Mouse (Mus musculus) midbrain, embryonic 15.5 days (tissue): ENCODE data around the gene Trappc5. TPM values are rescaled to one million over a fixed set of nuclear protein-coding genes. Genes with fewer than 3 reads are reported as not detected.

Experiments
- ATAC-seq: fragments of 200-750 bp; cut with Nextera tagmentation; replicated peaks from 2 replicates; pipeline ENCODE4 v1.8.0; 2017; ENCODE audit warnings: moderate TSS enrichment
- H3K27ac ChIP-seq: fragments of 300-500 bp; sonication (generic); 2 replicates; pipeline ENCODE4 v1.5.1; 2015; ENCODE audit warnings: mild to moderate bottlenecking, inconsistent platforms
- H3K27me3 ChIP-seq: fragments of 300-500 bp; sonication (generic); replicated peaks from 2 replicates; pipeline ENCODE4 v1.6.1; 2015; ENCODE audit warnings: inconsistent platforms
- H3K36me3 ChIP-seq: fragments of 300-500 bp; sonication (generic); replicated peaks from 2 replicates; pipeline ENCODE4 v1.6.1; 2015; ENCODE audit warnings: inconsistent platforms
- H3K4me1 ChIP-seq: fragments of 300-500 bp; sonication (generic); 2 replicates; pipeline ENCODE4 v1.6.1; 2015; ENCODE audit warnings: inconsistent platforms
- H3K4me2 ChIP-seq: fragments of 300-500 bp; sonication (generic); 2 replicates; pipeline ENCODE4 v1.6.1; 2015; ENCODE audit warnings: inconsistent platforms, mild to moderate bottlenecking, moderate library complexity
- H3K4me3 ChIP-seq: fragments of 300-500 bp; sonication (generic); 2 replicates; pipeline ENCODE4 v1.5.1; 2015; ENCODE audit warnings: mild to moderate bottlenecking, inconsistent platforms
- H3K9ac ChIP-seq: fragments of 300-500 bp; sonication (generic); 2 replicates; pipeline ENCODE4 v1.6.1; 2015; ENCODE audit warnings: mild to moderate bottlenecking, inconsistent platforms
- H3K9me3 ChIP-seq: fragments of 300-500 bp; sonication (generic); 2 replicates; pipeline ENCODE4 v1.6.1; 2016; ENCODE audit warnings: inconsistent platforms
- WGBS: fragments of 180-500 bp; shearing (Covaris S2); methylation state at CpG from one replicate; pipeline ENCODE4 v1.1.7; 2015; ENCODE audit warnings: mixed read lengths; 5-methylcytosine and 5-hydroxymethylcytosine counted together
- polyA plus RNA-seq: library from polyadenylated mRNA; unstranded; fragments of >200 nt; fragmentation: Nextera tagmentation; extraction: Ambion mirVana; gene quantifications from 2 replicates; pipeline ENCODE4 v1.2.1, GENCODE M21; 2015

The Trappc5 gene
- polyA plus RNA-seq, 1 experiment from 2014 or later = 68.4 TPM

- Histone ChIP-seq H3K4me1 (peaks cover 9% of the 10 kb centered on the region), H3K36me3 (no peaks in the 10 kb centered on the region), H3K4me3 (no peak overlapping the region), H3K27me3 (no peaks in the 10 kb centered on the region), H3K4me2 (no peak overlapping the region), H3K27ac (no peak overlapping the region), H3K9ac (no peak overlapping the region), H3K9me3 (no peaks in the 10 kb centered on the region)
- no peak for ATAC-seq
- 75% methylated on average over 11 of the region's 11 CpGs for WGBS
Measured at GRCm38 (mm10) chr8:3654726-3655508, 21.2 kb upstream of the Trappc5 start.

- Histone ChIP-seq H3K36me3 (no peaks in the 10 kb centered on the region), H3K27me3 (no peaks in the 10 kb centered on the region), H3K9ac (no peak within 1 kb of the TSS), H3K4me3 (no peak within 1 kb of the TSS), H3K27ac (no peak within 1 kb of the TSS), H3K9me3 (no peaks in the 10 kb centered on the region), H3K4me2 (no peak within 1 kb of the TSS), H3K4me1 (peaks cover 9% of the 10 kb centered on the region)
- WGBS = 72% methylated on average over 3 of the region's 3 CpGs
- no peak for ATAC-seq
Measured at GRCm38 (mm10) chr8:3655526-3655925, 20.6 kb upstream of the Trappc5 start, which contains the start of gene Retn. Retn (plus strand) TSS chr8:3655770.

GRCm38 (mm10) chr8:3656725-3657381, 19.2 kb upstream of the Trappc5 start:
- H3K27me3 ChIP-seq = no peaks in the 10 kb centered on the region
- peak overlapping the region; percentile 16; the same call in 1 of the 2 replicates for H3K4me2 ChIP-seq
- no peak overlapping the region for H3K9ac ChIP-seq
- 0 out of 2 replicates have a peak overlapping the region, but pooled peaks have one; percentile 9 for H3K4me3 ChIP-seq
- H3K9me3 ChIP-seq = no peaks in the 10 kb centered on the region
- ATAC-seq = peak; percentile 77
- H3K4me1 ChIP-seq = peaks cover 9% of the 10 kb centered on the region
- 20% methylated on average over 7 of the region's 7 CpGs for WGBS
- H3K27ac ChIP-seq = no peak overlapping the region
- no peaks in the 10 kb centered on the region for H3K36me3 ChIP-seq

- peaks cover 9% of the 10 kb centered on the region for H3K4me1 ChIP-seq
- no peaks in the 10 kb centered on the region for H3K36me3 ChIP-seq
- no peaks in the 10 kb centered on the region for H3K27me3 ChIP-seq
- H3K9ac ChIP-seq = no peak overlapping the region
- no peak overlapping the region for H3K27ac ChIP-seq
- no peak overlapping the region for H3K4me3 ChIP-seq
- no peak overlapping the region for H3K4me2 ChIP-seq
- no peaks in the 10 kb centered on the region for H3K9me3 ChIP-seq
- ATAC-seq = no peak
- 86% methylated on average over 8 of the region's 8 CpGs for WGBS
Measured at GRCm38 (mm10) chr8:3660889-3661288, 15.2 kb upstream of the Trappc5 start.

- 63% methylated on average over 5 of the region's 5 CpGs for WGBS
Measured at GRCm38 (mm10) chr8:3664405-3664804, 11.7 kb upstream of the Trappc5 start.

GRCm38 (mm10) chr8:3665507-3665906, 10.6 kb upstream of the Trappc5 start, which contains the start of gene Mcemp1:
Mcemp1 (plus strand) TSS chr8:3665754.
- Histone ChIP-seq H3K27ac (no peak within 1 kb of the TSS), H3K4me3 (no peak within 1 kb of the TSS), H3K9me3 (no peaks in the 10 kb centered on the region), H3K9ac (no peak within 1 kb of the TSS), H3K4me1 (no peaks in the 10 kb centered on the region), H3K36me3 (no peaks in the 10 kb centered on the region), H3K27me3 (no peaks in the 10 kb centered on the region), H3K4me2 (no peak within 1 kb of the TSS)
- ATAC-seq = no peak
- 74% methylated on average over 6 of the region's 6 CpGs for WGBS

More at GRCm38 (mm10) chr8:3664405-3664804, 11.7 kb upstream of the Trappc5 start:
- no peaks in the 10 kb centered on the region for H3K9me3 ChIP-seq
- no peak overlapping the region for H3K27ac ChIP-seq
- H3K4me3 ChIP-seq = no peak overlapping the region
- no peak overlapping the region for H3K4me2 ChIP-seq
- no peaks in the 10 kb centered on the region for H3K4me1 ChIP-seq
- no peak overlapping the region for H3K9ac ChIP-seq
- H3K36me3 ChIP-seq = no peaks in the 10 kb centered on the region
- no peak for ATAC-seq
- no peaks in the 10 kb centered on the region for H3K27me3 ChIP-seq

GRCm38 (mm10) chr8:3670388-3670787, 5.7 kb upstream of the Trappc5 start:
- ATAC-seq = no peak
- no peaks in the 10 kb centered on the region for H3K27me3 ChIP-seq
- H3K9me3 ChIP-seq = no peaks in the 10 kb centered on the region

GRCm38 (mm10) chr8:3671980-3672491, 4.1 kb upstream of the Trappc5 start, which contains the start of gene Fcor:
Fcor (minus strand) TSS chr8:3672362.
- Histone ChIP-seq H3K9me3 (no peaks in the 10 kb centered on the region), H3K27ac (peak within 1 kb of the TSS; percentile 75), H3K9ac (peak within 1 kb of the TSS; percentile 42), H3K4me2 (peak within 1 kb of the TSS; percentile 56), H3K4me3 (peak within 1 kb of the TSS; percentile 53), H3K4me1 (peaks cover 12% of the 10 kb centered on the region; the same call in 1 of the 2 replicates), H3K36me3 (no peaks in the 10 kb centered on the region), H3K27me3 (no peaks in the 10 kb centered on the region)
- under 1% methylated on average over 23 of the region's 23 CpGs for WGBS
- ATAC-seq = peak; percentile 89

More at GRCm38 (mm10) chr8:3670388-3670787, 5.7 kb upstream of the Trappc5 start:
- 83% methylated on average over 2 of the region's 2 CpGs for WGBS
- H3K4me2 ChIP-seq = no peak overlapping the region
- H3K4me3 ChIP-seq = no peak overlapping the region
- H3K9ac ChIP-seq = no peak overlapping the region
- no peaks in the 10 kb centered on the region for H3K36me3 ChIP-seq
- H3K4me1 ChIP-seq = 0 out of 2 replicates have a peak, but pooled peaks cover 7% of the 10 kb centered on the region
- no peak overlapping the region for H3K27ac ChIP-seq

- Histone ChIP-seq H3K36me3 (peaks cover 8% of the 10 kb centered on the region; the same call in 1 of the 2 replicates), H3K4me2 (no peak overlapping the region), H3K4me1 (peaks cover 27% of the 10 kb centered on the region), H3K9ac (no peak overlapping the region), H3K9me3 (no peaks in the 10 kb centered on the region), H3K27ac (no peak overlapping the region), H3K27me3 (no peaks in the 10 kb centered on the region), H3K4me3 (no peak overlapping the region)
- WGBS = 54% methylated on average over 3 of the region's 3 CpGs
- no peak for ATAC-seq
Measured at GRCm38 (mm10) chr8:3674671-3675070, 1.4 kb upstream of the Trappc5 start.

- H3K4me1 ChIP-seq = peaks cover 19% of the 10 kb centered on the region
- H3K36me3 ChIP-seq = peaks cover 16% of the 10 kb centered on the region; the same call in 1 of the 2 replicates
- H3K4me3 ChIP-seq = peak overlapping the region; percentile 94
- H3K4me2 ChIP-seq = peak overlapping the region; percentile 67
- H3K9ac ChIP-seq = peak overlapping the region; percentile 93
- no peaks in the 10 kb centered on the region for H3K9me3 ChIP-seq
- ATAC-seq = 0 out of 2 replicates have a peak, but pooled peaks have one; percentile 4
- WGBS = 5% methylated on average over 15 of the region's 15 CpGs
- peak overlapping the region; percentile 89 for H3K27ac ChIP-seq
- H3K27me3 ChIP-seq = no peaks in the 10 kb centered on the region
Measured at GRCm38 (mm10) chr8:3676993-3677579, 987 bp downstream of the Trappc5 start.

GRCm38 (mm10) chr8:3678831-3679230, 2.7 kb downstream of the Trappc5 start:
- Histone ChIP-seq H3K27ac (no peak overlapping the region), H3K4me2 (no peak overlapping the region), H3K9me3 (no peaks in the 10 kb centered on the region), H3K4me1 (peaks cover 19% of the 10 kb centered on the region), H3K9ac (no peak overlapping the region), H3K4me3 (no peak overlapping the region), H3K27me3 (no peaks in the 10 kb centered on the region), H3K36me3 (peaks cover 16% of the 10 kb centered on the region; the same call in 1 of the 2 replicates)
- no peak for ATAC-seq
- WGBS = 90% methylated on average over 23 of the region's 23 CpGs

- Histone ChIP-seq H3K4me1 (peaks cover 19% of the 10 kb centered on the region), H3K27me3 (no peaks in the 10 kb centered on the region), H3K27ac (no peak overlapping the region), H3K4me3 (no peak overlapping the region), H3K9me3 (no peaks in the 10 kb centered on the region), H3K9ac (no peak overlapping the region), H3K4me2 (no peak overlapping the region), H3K36me3 (peaks cover 16% of the 10 kb centered on the region; the same call in 1 of the 2 replicates)
- 97% methylated on average over 23 of the region's 23 CpGs for WGBS
- no peak for ATAC-seq
Measured at GRCm38 (mm10) chr8:3679236-3679635, 3.1 kb downstream of the Trappc5 start.
